ENCODE assay signal across 27 mouse cellular contexts in the genomic region with DNA sequence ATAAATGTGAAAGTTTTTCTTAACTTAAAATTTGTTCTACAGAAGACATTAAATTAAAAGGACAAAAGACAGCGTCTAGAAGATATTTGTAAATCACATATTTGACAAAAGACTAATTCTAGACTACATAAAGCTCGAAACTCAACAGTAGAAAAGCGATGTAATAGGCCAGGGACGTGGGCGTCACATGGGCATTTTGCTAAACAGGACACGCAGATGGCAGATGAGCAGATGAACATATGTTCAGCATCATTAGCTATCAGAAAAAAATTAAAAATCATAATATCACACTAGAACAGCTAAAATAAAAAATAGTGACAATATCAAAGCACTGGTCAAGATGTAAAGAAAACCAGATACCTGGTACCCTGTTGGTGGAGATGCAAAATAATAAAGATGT.
"Had no signal": no experiment of that assay in that cellular context is flagged by ENCODE, and none has a peak within 500 bp of the region (broad histone marks: within the 10 kb centered on the region; RNA-seq: fewer than 3 reads in every experiment).

No protein-coding gene starts in this region.

- DNase-seq: left cerebral cortex, postnatal 4 days; liver; liver, embryonic 13.5 days; liver, postnatal 0 days; lung, adult 18-20 months; lung, adult 2 months; lung, embryonic 14.5 days; lung, postnatal 10 days; lung, postnatal 14 days; lung, postnatal 36 days; lung, postnatal 4 days; midbrain, embryonic 14.5 days had no signal

- H3K27me3 ChIP-seq: limb, embryonic 12.5 days; limb, embryonic 13.5 days; limb, embryonic 15.5 days; liver, embryonic 12.5 days; liver, embryonic 13.5 days; liver, embryonic 15.5 days; lung, embryonic 15.5 days had no signal

- H3K9me3 ChIP-seq: limb, embryonic 10.5 days; limb, embryonic 12.5 days; limb, embryonic 13.5 days; limb, embryonic 15.5 days; liver, embryonic 12.5 days; liver, embryonic 13.5 days; liver, embryonic 15.5 days; lung, embryonic 15.5 days; midbrain, embryonic 10.5 days; midbrain, embryonic 12.5 days; midbrain, embryonic 13.5 days; midbrain, embryonic 15.5 days; neural tube, embryonic 12.5 days had no signal

- H3K4me1 ChIP-seq: limb, embryonic 15.5 days; midbrain, embryonic 12.5 days; neural tube, embryonic 12.5 days had no signal

- H3K27ac ChIP-seq: limb, embryonic 10.5 days; limb, embryonic 12.5 days; limb, embryonic 13.5 days; limb, embryonic 15.5 days; liver, embryonic 12.5 days; liver, embryonic 13.5 days; liver, embryonic 14.5 days; liver, embryonic 15.5 days; lung, embryonic 15.5 days; midbrain, embryonic 10.5 days; midbrain, embryonic 12.5 days; midbrain, embryonic 13.5 days; midbrain, embryonic 15.5 days; neural tube, embryonic 12.5 days had no signal

- H3K4me3 ChIP-seq: limb, embryonic 10.5 days; limb, embryonic 12.5 days; limb, embryonic 13.5 days; limb, embryonic 15.5 days; liver, embryonic 12.5 days; liver, embryonic 13.5 days; liver, embryonic 15.5 days; lung, embryonic 15.5 days; megakaryocyte, embryonic 14.5 days; midbrain, embryonic 10.5 days; midbrain, embryonic 12.5 days; midbrain, embryonic 13.5 days; midbrain, embryonic 15.5 days; myocyte; neural tube, embryonic 12.5 days had no signal

- H3K36me3 ChIP-seq: limb, embryonic 10.5 days; liver, embryonic 13.5 days; liver, embryonic 15.5 days; midbrain, embryonic 10.5 days; midbrain, embryonic 12.5 days; midbrain, embryonic 15.5 days; neural tube, embryonic 12.5 days had no signal
